Mouse (Mus musculus) limb, embryonic 15.5 days (tissue): ENCODE data around the gene Fmnl1. TPM values are rescaled to one million over a fixed set of nuclear protein-coding genes. Genes with fewer than 3 reads are reported as not detected.
A peak's percentile ranks its signal among the peaks of the same experiment; 100 is the strongest.

Experiments
- ATAC-seq: fragments of 200-750 bp; cut with Nextera tagmentation; 2 replicates; pipeline ENCODE4 v1.8.0; 2017; ENCODE audit warnings: low read depth, moderate TSS enrichment; ENCODE audit not compliant: insufficient number of reproducible peaks, low FRiP score, low TSS enrichment
- H3K27ac ChIP-seq: fragments of 300-500 bp; sonication (generic); 2 replicates; pipeline ENCODE4 v1.5.1; 2015; ENCODE audit warnings: moderate library complexity, mild to moderate bottlenecking, inconsistent platforms
- H3K27me3 ChIP-seq: fragments of 300-500 bp; sonication (generic); 2 replicates; pipeline ENCODE4 v1.6.1; 2015; ENCODE audit warnings: inconsistent platforms
- H3K36me3 ChIP-seq: fragments of 300-500 bp; sonication (generic); 2 replicates; pipeline ENCODE4 v1.6.1; 2015; ENCODE audit warnings: inconsistent platforms
- H3K4me1 ChIP-seq: fragments of 300-500 bp; sonication (generic); 2 replicates; pipeline ENCODE4 v1.6.1; 2015; ENCODE audit warnings: inconsistent platforms
- H3K4me2 ChIP-seq: fragments of 300-500 bp; sonication (generic); 2 replicates; pipeline ENCODE4 v1.6.1; 2015; ENCODE audit warnings: mild to moderate bottlenecking, inconsistent platforms
- H3K4me3 ChIP-seq: fragments of 300-500 bp; sonication (generic); 2 replicates; pipeline ENCODE4 v1.5.1; 2015; ENCODE audit warnings: mild to moderate bottlenecking, inconsistent platforms
- H3K9ac ChIP-seq: fragments of 300-500 bp; sonication (generic); 2 replicates; pipeline ENCODE4 v1.6.1; 2015; ENCODE audit warnings: inconsistent platforms
- H3K9me3 ChIP-seq: fragments of 300-500 bp; sonication (generic); 2 replicates; pipeline ENCODE4 v1.6.1; 2016; ENCODE audit warnings: inconsistent platforms
- WGBS: fragments of 180-500 bp; shearing (Covaris S2); methylation state at CpG from one replicate; pipeline ENCODE4 v1.1.7; 2015; 5-methylcytosine and 5-hydroxymethylcytosine counted together
- polyA plus RNA-seq: library from polyadenylated mRNA; unstranded; fragments of >200 nt; fragmentation: Nextera tagmentation; extraction: Ambion mirVana; gene quantifications from 2 replicates; pipeline ENCODE4 v1.2.1, GENCODE M21; 2015

Gene Fmnl1
- polyA plus RNA-seq, result 2.4 and 3.0 TPM in 2 replicates

- Histone ChIP-seq H3K27me3 (peaks cover 56% of the 10 kb centered on the region), H3K4me2 (peak within 1 kb of the TSS; percentile 96), H3K9ac (peak within 1 kb of the TSS; percentile 40), H3K9me3 (no peaks in the 10 kb centered on the region), H3K4me1 (peaks cover 11% of the 10 kb centered on the region), H3K4me3 (peak within 1 kb of the TSS; percentile 52), H3K27ac (no peak within 1 kb of the TSS), H3K36me3 (no peaks in the 10 kb centered on the region)
- WGBS, result 1% methylated on average over 56 of the region's 84 CpGs
- no peak for ATAC-seq
Observed at GRCm38 (mm10) chr11:103170494-103171285, at the start of gene Fmnl1. Gene Fmnl1 (plus strand): TSS chr11:103171107.

GRCm38 (mm10) chr11:103131701-103132575 is 39.0 kb upstream of the Fmnl1 start, which contains the start of gene Hexim2:
Gene Hexim2 (plus strand): TSS chr11:103132429.
- peak within 1 kb of the TSS; percentile 53 for H3K4me2 ChIP-seq
- H3K36me3 ChIP-seq, result 0 out of 2 replicates have a peak, but pooled peaks cover 6% of the 10 kb centered on the region
- peak within 1 kb of the TSS; percentile 99 for H3K9ac ChIP-seq
- no peaks in the 10 kb centered on the region for H3K9me3 ChIP-seq
- H3K27ac ChIP-seq, result peak within 1 kb of the TSS; percentile 95
- H3K4me1 ChIP-seq, result peaks cover 31% of the 10 kb centered on the region
- WGBS, result under 1% methylated on average over 39 of the region's 39 CpGs
- 0 out of 2 replicates have a peak, but pooled peaks have one; percentile 32 for ATAC-seq
- no peaks in the 10 kb centered on the region for H3K27me3 ChIP-seq
- peak within 1 kb of the TSS; percentile 84 for H3K4me3 ChIP-seq

- Histone ChIP-seq H3K4me2 (peak overlapping the region; percentile 53), H3K4me3 (peak overlapping the region; percentile 84), H3K36me3 (0 out of 2 replicates have a peak, but pooled peaks cover 6% of the 10 kb centered on the region), H3K27me3 (no peaks in the 10 kb centered on the region), H3K27ac (peak overlapping the region; percentile 95), H3K9ac (peak overlapping the region; percentile 99), H3K4me1 (peaks cover 31% of the 10 kb centered on the region), H3K9me3 (no peaks in the 10 kb centered on the region)
- under 1% methylated on average over 56 of the region's 58 CpGs for WGBS
- ATAC-seq, result peak; percentile 93
Observed at GRCm38 (mm10) chr11:103132576-103133455, 38.1 kb upstream of the Fmnl1 start.

DNA sequence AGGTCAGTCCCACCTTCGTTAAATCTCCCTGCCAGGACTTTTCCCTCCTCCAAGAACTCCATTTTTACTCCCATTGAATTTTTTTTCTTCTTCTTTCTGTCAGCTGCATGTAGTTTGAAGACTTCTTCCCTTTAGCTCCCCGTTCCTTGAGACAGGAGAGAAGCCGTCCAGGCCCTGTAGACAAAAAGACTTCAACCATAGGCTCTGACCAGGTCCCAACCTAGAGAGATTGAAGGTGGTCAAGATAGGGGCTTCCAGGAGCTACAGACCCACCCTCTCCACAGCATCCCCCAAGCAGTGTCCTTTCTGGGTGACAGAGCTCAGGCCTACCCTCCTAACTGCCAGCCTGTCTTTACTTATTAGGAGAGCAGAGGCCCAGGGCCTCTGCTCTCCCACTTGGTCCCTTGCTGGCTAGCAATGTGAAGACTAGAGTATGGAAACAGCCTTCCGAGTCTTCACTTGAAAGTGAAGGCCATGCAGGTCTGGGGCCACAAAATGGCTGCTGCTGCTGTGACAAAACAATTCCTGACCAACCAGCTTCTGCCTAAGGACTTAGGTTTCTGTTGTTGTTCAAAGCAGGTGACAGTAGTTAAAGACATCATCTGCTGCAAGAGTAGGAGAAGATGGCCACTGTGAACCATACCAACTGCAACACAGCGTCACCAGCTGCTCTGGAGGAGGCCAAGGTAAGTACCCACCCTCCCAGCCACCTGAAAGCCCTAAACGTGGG is 37.3 kb upstream of the Fmnl1 start:
- peak overlapping the region; percentile 49 for H3K4me2 ChIP-seq
- no peak for ATAC-seq
- peaks cover 31% of the 10 kb centered on the region for H3K4me1 ChIP-seq
- no peaks in the 10 kb centered on the region for H3K27me3 ChIP-seq
- no peak overlapping the region for H3K9ac ChIP-seq
- H3K9me3 ChIP-seq, result no peaks in the 10 kb centered on the region
- peak overlapping the region; percentile 35 for H3K4me3 ChIP-seq
- 51% methylated on average over 6 of the region's 6 CpGs for WGBS
- peak overlapping the region; percentile 80 for H3K27ac ChIP-seq
- H3K36me3 ChIP-seq, result peaks cover 11% of the 10 kb centered on the region; the same call in 1 of the 2 replicates

- Histone ChIP-seq H3K27me3 (no peaks in the 10 kb centered on the region), H3K4me2 (peak overlapping the region; percentile 49; the same call in 1 of the 2 replicates), H3K27ac (peak overlapping the region; percentile 80), H3K4me1 (peaks cover 31% of the 10 kb centered on the region), H3K9me3 (no peaks in the 10 kb centered on the region), H3K4me3 (no peak overlapping the region), H3K9ac (no peak overlapping the region), H3K36me3 (peaks cover 15% of the 10 kb centered on the region)
- 53% methylated on average over 3 of the region's 3 CpGs for WGBS
- no peak for ATAC-seq
Observed at GRCm38 (mm10) chr11:103134221-103134620, 36.7 kb upstream of the Fmnl1 start.

- Histone ChIP-seq H3K9ac (no peak overlapping the region), H3K27ac (no peak overlapping the region), H3K36me3 (peaks cover 17% of the 10 kb centered on the region), H3K9me3 (no peaks in the 10 kb centered on the region), H3K4me2 (no peak overlapping the region), H3K4me1 (peaks cover 29% of the 10 kb centered on the region), H3K4me3 (no peak overlapping the region), H3K27me3 (no peaks in the 10 kb centered on the region)
- WGBS, result 84% methylated on average over 8 of the region's 8 CpGs
- no peak for ATAC-seq
Observed at GRCm38 (mm10) chr11:103136039-103136577, 34.8 kb upstream of the Fmnl1 start.

GRCm38 (mm10) chr11:103139951-103140762 is 30.8 kb upstream of the Fmnl1 start:
- H3K4me1 ChIP-seq, result peaks cover 30% of the 10 kb centered on the region
- H3K4me2 ChIP-seq, result no peak overlapping the region
- no peak overlapping the region for H3K4me3 ChIP-seq
- H3K27ac ChIP-seq, result peak overlapping the region; percentile 83
- H3K9me3 ChIP-seq, result no peaks in the 10 kb centered on the region
- peaks cover 17% of the 10 kb centered on the region for H3K36me3 ChIP-seq
- no peak overlapping the region for H3K9ac ChIP-seq
- no peaks in the 10 kb centered on the region for H3K27me3 ChIP-seq
- WGBS, result 83% methylated on average over 14 of the region's 14 CpGs
- ATAC-seq, result no peak

DNA sequence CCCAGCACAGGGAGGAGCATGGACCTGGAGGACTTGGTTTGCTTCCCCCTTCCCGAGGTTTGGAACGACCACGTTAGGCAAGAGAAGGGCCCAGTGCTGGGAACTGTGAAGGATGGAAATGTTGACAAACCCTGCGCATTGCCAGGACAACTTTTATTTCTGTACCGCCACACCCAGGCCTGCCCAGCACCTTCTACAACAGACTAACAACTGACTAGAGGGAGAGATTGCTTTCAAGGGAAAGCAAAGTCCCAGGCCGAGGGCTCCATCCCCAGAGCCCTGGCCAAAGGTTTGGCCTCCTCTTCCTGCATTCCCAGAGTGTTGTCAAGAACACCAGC is 30.2 kb upstream of the Fmnl1 start:
- Histone ChIP-seq H3K4me1 (peaks cover 30% of the 10 kb centered on the region), H3K27ac (peak overlapping the region; percentile 83), H3K9ac (no peak overlapping the region), H3K9me3 (no peaks in the 10 kb centered on the region), H3K4me2 (no peak overlapping the region), H3K4me3 (no peak overlapping the region), H3K36me3 (peaks cover 17% of the 10 kb centered on the region), H3K27me3 (no peaks in the 10 kb centered on the region)
- no peak for ATAC-seq
- 44% methylated on average over 6 of the region's 6 CpGs for WGBS

GRCm38 (mm10) chr11:103141101-103141943 is 29.6 kb upstream of the Fmnl1 start:
- no peaks in the 10 kb centered on the region for H3K9me3 ChIP-seq
- peak overlapping the region; percentile 83 for H3K27ac ChIP-seq
- no peak overlapping the region for H3K9ac ChIP-seq
- H3K27me3 ChIP-seq, result no peaks in the 10 kb centered on the region
- peaks cover 30% of the 10 kb centered on the region for H3K4me1 ChIP-seq
- 28% methylated on average over 11 of the region's 11 CpGs for WGBS
- no peak for ATAC-seq
- H3K4me3 ChIP-seq, result no peak overlapping the region
- peaks cover 17% of the 10 kb centered on the region for H3K36me3 ChIP-seq
- no peak overlapping the region for H3K4me2 ChIP-seq
